Mouse (Mus musculus) heart, postnatal 36 days (tissue): Measurements from ENCODE around the gene Ybx2. TPM values are rescaled to one million over a fixed set of nuclear protein-coding genes. Genes with fewer than 3 reads are reported as not detected.

ENCODE experiments used
- DNase-seq, 2 experiments: peaks; one replicate each; pipeline ENCODE4 v3.0.0; 2021 to 2022
- intact Hi-C: fragments of 180-260 bp; cut with DNase I; formaldehyde crosslinking; loops from one replicate; pipeline ENCODE4 v1.15.1; 2025
- microRNA-seq, 2 experiments: library from miRNA; unstranded; fragments of <30 nt; microRNA quantifications; one replicate each; pipeline ENCODE4 v1.2.0; 2021; ENCODE audit warnings: borderline number of aligned reads in 2 of 2
- total RNA-seq, 2 experiments: library from RNA; stranded (reverse); gene quantifications; 2 replicates each; pipeline ENCODE4 v1.2.3; 2021

Ybx2 gene
- total RNA-seq, 2 experiments from 2014 or later: 18.4 to 20.3 TPM

DNA sequence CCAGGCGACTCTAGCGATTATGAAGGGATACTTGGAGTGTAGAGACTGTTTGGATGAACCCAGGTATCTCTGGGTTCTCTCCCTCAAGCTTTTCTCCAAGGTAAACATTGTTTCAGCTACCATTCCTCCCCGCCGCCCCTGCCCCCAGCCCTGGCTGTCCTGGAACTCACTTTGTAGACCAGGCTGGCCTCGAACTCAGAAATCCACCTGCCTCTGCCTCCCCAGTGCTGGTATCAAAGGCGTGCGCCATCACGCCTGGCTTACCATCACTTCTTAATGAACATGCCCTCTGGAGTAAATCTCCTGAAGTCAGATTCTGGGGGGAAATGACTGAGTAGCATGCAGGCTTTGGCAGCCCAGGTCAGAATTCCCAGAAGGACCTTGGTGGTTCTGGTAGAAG, 46.6 kb downstream of the Ybx2 start, which contains the start of gene Elp5:
Gene Elp5, minus strand, starts transcription at position 293 of the 400 bp plus-strand sequence.
- intact Hi-C loops: no loop called here
- peak in 1 of 2 experiments; percentile 13 for DNase-seq

GRCm38 (mm10) chr11:69982877-69983276, 47.3 kb downstream of the Ybx2 start:
- DNase-seq: peak in 1 of 2 experiments; percentile 33
- intact Hi-C loops: no loop called here

- intact Hi-C loops: no loop called here
- DNase-seq: peak; percentile 16 to 34
These were observed 47.8 kb downstream of the Ybx2 start for GRCm38 (mm10) chr11:69983377-69983776.

DNA sequence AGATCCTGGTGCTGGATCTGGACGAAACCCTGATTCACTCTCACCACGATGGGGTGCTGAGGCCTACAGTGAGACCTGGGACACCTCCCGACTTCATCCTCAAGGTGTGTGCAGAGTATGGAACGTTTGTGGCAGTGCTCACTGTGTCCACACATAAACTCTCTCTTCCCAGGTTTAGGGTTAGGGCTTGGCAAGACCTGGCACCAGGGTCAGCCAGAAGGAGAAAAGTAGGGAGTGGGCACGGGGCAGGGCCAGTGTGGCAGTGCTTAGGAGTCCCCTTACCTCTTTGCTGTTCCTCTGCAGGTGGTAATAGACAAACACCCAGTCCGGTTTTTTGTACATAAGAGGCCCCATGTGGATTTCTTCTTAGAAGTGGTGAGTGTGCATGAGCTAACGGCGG, 48.8 kb downstream of the Ybx2 start:
- no peak for DNase-seq
- intact Hi-C loops: no loop called here

DNA sequence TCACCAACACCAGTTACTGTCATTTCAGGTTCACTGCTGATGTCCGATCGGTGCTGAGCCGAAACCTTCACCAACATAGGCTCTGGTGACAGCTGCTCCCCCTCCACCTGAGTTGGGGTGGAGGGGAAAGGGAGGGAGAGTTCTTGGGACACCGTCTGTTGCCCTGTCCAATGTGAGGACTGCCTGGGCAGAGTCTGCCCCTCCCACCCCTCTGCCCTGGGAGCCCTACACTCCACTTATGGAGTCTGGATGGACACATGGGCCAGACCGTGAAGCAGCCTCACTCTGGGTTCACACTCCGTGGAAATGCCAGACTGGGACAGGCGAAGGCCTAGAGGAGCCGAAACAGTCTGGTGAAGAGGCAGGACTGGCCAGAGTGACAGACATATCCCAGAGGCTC, 54.4 kb downstream of the Ybx2 start:
- DNase-seq: no peak
- intact Hi-C loops: loop anchor here (10.0 kb wide), 2 partner anchors 575 to 665 kb away; partner anchors contain the start of genes Eno3, Kdm6b and Pfn1

Small RNAs within 50 kb of the gene (microRNA-seq; reads per million reads assigned to microRNA genes)
- 0 reads per million in 2 experiments for gene Gm44349

Other genes starting within 250 kb of the Ybx2 start
- 10 to 100 TPM; 16.3 to 21.0 TPM for gene Tnfsf12, start 239.9 kb upstream of the Ybx2 start, total RNA-seq
- gene Tnfsfm13, start 239.7 kb upstream of the Ybx2 start, total RNA-seq: 1 to 10 TPM; 4.4 to 4.6 TPM
- 10 to 100 TPM; 30.1 to 35.4 TPM for gene Polr2a, start 177.2 kb upstream of the Ybx2 start, total RNA-seq
- not detected for gene Slc35g3, start 173.8 kb upstream of the Ybx2 start, total RNA-seq
- 10 to 100 TPM; 39.0 to 43.1 TPM for gene Zbtb4, start 169.9 kb upstream of the Ybx2 start, total RNA-seq
- gene Chrnb1, start 139.9 kb upstream of the Ybx2 start, total RNA-seq: 1 to 10 TPM; 3.6 to 4.3 TPM
- gene Fgf11, start 133.9 kb upstream of the Ybx2 start, total RNA-seq: 1 to 10 TPM; 2.4 to 3.0 TPM
- under 1 TPM; 0.41 to 0.56 TPM for gene Tmem102, start 130.2 kb upstream of the Ybx2 start, total RNA-seq
- gene Gm39566, start 120.5 kb upstream of the Ybx2 start, total RNA-seq: not detected
- not detected for gene Spem2, start 117.3 kb upstream of the Ybx2 start, total RNA-seq
- gene Spem1, start 113.6 kb upstream of the Ybx2 start, total RNA-seq: not detected
- gene Nlgn2, start 98.0 kb upstream of the Ybx2 start, total RNA-seq: 1 to 10 TPM; 4.6 to 4.8 TPM
- 100 to 1,000 TPM; 189 to 220 TPM for gene Tmem256, start 97.3 kb upstream of the Ybx2 start, total RNA-seq
- 10 to 100 TPM; 24.6 to 26.7 TPM for gene Plscr3, start 89.4 kb upstream of the Ybx2 start, total RNA-seq
- under 1 TPM; 0.08 to 0.11 TPM for gene Tnk1, start 77.1 kb upstream of the Ybx2 start, total RNA-seq
- gene Tmem95, start 57.8 kb upstream of the Ybx2 start, total RNA-seq: not detected
- gene Kctd11, start 54.4 kb upstream of the Ybx2 start, total RNA-seq: 1 to 10 TPM; 2.6 to 2.8 TPM
- gene Acap1, start 40.3 kb upstream of the Ybx2 start, total RNA-seq: under 1 TPM; 0.78 to 0.89 TPM
- gene 2810408A11Rik, start 34.8 kb upstream of the Ybx2 start, total RNA-seq: under 1 TPM; 0.73 to 0.89 TPM
- gene Neurl4, start 34.7 kb upstream of the Ybx2 start, total RNA-seq: 10 to 100 TPM; 40.2 to 47.4 TPM
- gene Gps2, start 21.9 kb upstream of the Ybx2 start, total RNA-seq: 10 to 100 TPM; 28.2 to 32.1 TPM
- gene Eif5a, start 13.8 kb upstream of the Ybx2 start, total RNA-seq: 100 to 1,000 TPM; 420 to 449 TPM
- 100 to 1,000 TPM; 385 to 406 TPM for gene Slc2a4, start 12.4 kb downstream of the Ybx2 start, total RNA-seq
- not detected for gene Cldn7, start 29.0 kb downstream of the Ybx2 start, total RNA-seq
- gene Ctdnep1, start 45.4 kb downstream of the Ybx2 start, total RNA-seq: 100 to 1,000 TPM; 160 to 169 TPM
- 10 to 100 TPM; 47.0 to 47.4 TPM for gene Elp5, start 46.7 kb downstream of the Ybx2 start, total RNA-seq
- gene Gabarap, start 55.3 kb downstream of the Ybx2 start, total RNA-seq: 100 to 1,000 TPM; 306 to 329 TPM
- gene Phf23, start 60.0 kb downstream of the Ybx2 start, total RNA-seq: 10 to 100 TPM; 23.1 to 23.4 TPM
- 1 to 10 TPM; 5.0 to 6.1 TPM for gene Dvl2, start 64.8 kb downstream of the Ybx2 start, total RNA-seq
- gene Acadvl, start 79.6 kb downstream of the Ybx2 start, total RNA-seq: 1,000 to 10,000 TPM; 1,292 to 1,425 TPM
- 1 to 10 TPM; 6.3 to 7.4 TPM for gene Dlg4, start 81.1 kb downstream of the Ybx2 start, total RNA-seq
- not detected for gene Asgr1, start 118.3 kb downstream of the Ybx2 start, total RNA-seq
- not detected for gene Asgr2, start 156.8 kb downstream of the Ybx2 start, total RNA-seq
- 1 to 10 TPM; 4.2 to 5.8 TPM for gene Mgl2, start 194.5 kb downstream of the Ybx2 start, total RNA-seq
- 1 to 10 TPM; 2.7 to 3.3 TPM for gene Clec10a, start 220.4 kb downstream of the Ybx2 start, total RNA-seq